Mouse (Mus musculus): ENCODE data around the gene Cyp26b1. TPM values are rescaled to one million over a fixed set of nuclear protein-coding genes. Genes with fewer than 3 reads are reported as not detected.

Cyp26b1 gene
- polyA plus RNA-seq, 1 experiment, result 2.4 TPM

DNA sequence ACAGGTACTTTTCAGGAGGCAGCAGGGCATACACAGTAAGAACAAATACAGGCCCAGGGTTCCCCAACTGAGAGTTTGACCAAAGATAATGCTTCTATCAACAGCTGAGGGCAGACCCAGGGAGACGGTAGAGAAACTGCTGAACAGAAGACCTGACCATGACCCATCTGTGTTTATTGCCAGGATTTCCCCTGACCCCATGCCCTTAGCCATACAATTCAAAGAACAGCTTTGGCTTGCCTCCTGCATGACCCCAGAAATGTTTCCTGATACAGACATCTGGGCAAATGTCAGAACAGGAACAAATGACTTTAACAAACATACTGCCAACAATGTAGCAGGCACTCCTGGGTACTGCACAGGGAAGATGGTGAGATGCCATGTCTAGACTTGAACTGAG lies 36.6 kb upstream of the Cyp26b1 start:
- H3K4me2 ChIP-seq (ENCODE audit: low read depth), result no peak overlapping the region
- H3K27me3 ChIP-seq (ENCODE audit: control insufficient read depth, insufficient read depth, insufficient read length), result no peaks in the 10 kb centered on the region
- TF ChIP-seq MYOD1 (IDR thresholded peaks at IDR 0.05; ENCODE audit: control insufficient read depth in 1 of 3, insufficient read length in 2 of 3, low read depth in 2 of 3), result no peak
- no peak for TF ChIP-seq MAX (IDR thresholded peaks at IDR 0.05; ENCODE audit: low read depth)
- TF ChIP-seq POLR2A (IDR thresholded peaks at IDR 0.05; ENCODE audit: insufficient read length, low read depth), result no peak
- no peak for TF ChIP-seq USF1 (IDR thresholded peaks at IDR 0.05; ENCODE audit: low read depth)
- TF ChIP-seq CEBPB (IDR thresholded peaks at IDR 0.05; ENCODE audit: insufficient read depth, poor library complexity, severe bottlenecking), result no peak
- TF ChIP-seq MYOG (IDR thresholded peaks at IDR 0.05; ENCODE audit: control insufficient read depth in 1 of 3, insufficient read depth in 1 of 3, insufficient read length in 2 of 3, low read depth in 2 of 3), result no peak
- TF ChIP-seq TCF12 (IDR thresholded peaks at IDR 0.05; ENCODE audit: insufficient read depth, poor library complexity, severe bottlenecking), result no peak
- no peak for TF ChIP-seq E2F4 (IDR thresholded peaks at IDR 0.05; ENCODE audit: insufficient read depth)
- no peak for TF ChIP-seq SRF (IDR thresholded peaks at IDR 0.05; ENCODE audit: control insufficient read depth, insufficient read length, low read depth)
- TF ChIP-seq REST (IDR thresholded peaks at IDR 0.05; ENCODE audit: insufficient read depth, insufficient read length), result no peak
- TF ChIP-seq TCF3 (IDR thresholded peaks at IDR 0.05; ENCODE audit: insufficient read length, low read depth), result no peak
- no peak for TF ChIP-seq POLR2AphosphoS2 (IDR thresholded peaks at IDR 0.05; ENCODE audit: insufficient read length, low read depth)
- no peaks in the 10 kb centered on the region for H3K36me3 ChIP-seq (ENCODE audit: control insufficient read depth, insufficient read depth)
- H3K4me3 ChIP-seq, result no peak overlapping the region
- H3ac ChIP-seq (ENCODE audit: control insufficient read depth, insufficient read length), result no peak overlapping the region
- no peaks in the 10 kb centered on the region for H3K79me2 ChIP-seq (ENCODE audit: control insufficient read depth, insufficient read depth)

DNA sequence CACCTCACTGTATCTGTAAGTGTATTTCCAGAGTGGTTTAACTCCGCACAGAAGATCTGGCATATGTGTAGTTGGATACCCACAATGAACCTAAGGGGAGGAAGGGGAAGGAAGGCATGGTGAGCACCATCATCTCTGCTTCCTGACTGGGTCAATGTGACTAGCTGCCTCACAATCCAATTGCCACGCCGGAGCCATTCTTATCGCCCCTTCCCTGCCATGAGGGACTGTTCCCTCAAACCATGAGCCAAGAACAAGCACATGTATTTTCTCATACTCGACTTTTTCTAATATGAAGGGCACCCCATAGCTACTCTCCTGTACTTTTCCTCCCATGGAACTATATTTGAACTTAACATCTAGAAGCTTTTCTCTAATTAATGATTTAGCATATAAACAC lies 35.1 kb upstream of the Cyp26b1 start:
- Histone ChIP-seq H3K4me2 (ENCODE audit: low read depth) (no peak overlapping the region), H3K79me2 (ENCODE audit: control insufficient read depth, insufficient read depth) (no peaks in the 10 kb centered on the region), H3K36me3 (ENCODE audit: control insufficient read depth, insufficient read depth) (no peaks in the 10 kb centered on the region)

DNA sequence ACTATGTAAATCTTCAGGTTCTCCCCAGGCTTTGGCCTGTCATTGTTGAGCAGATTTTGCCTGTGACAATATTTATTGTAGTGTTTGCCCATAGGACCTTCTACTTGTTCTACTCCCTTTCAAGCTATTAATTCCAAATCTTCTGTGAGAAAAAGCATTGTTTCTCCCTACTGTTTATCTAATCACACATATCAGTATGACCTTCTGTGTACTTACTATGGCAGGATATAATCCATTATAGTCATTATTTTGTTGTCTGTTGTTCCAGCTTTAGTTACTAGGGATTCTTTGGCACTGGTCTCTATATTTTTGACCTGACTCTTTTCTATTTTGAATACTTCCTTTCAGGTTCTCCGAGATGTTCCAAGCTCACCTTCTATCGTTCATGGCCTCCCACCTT lies 32.7 kb upstream of the Cyp26b1 start:
- no peak overlapping the region for H3K4me2 ChIP-seq (ENCODE audit: low read depth)
- H3ac ChIP-seq (ENCODE audit: control insufficient read depth, insufficient read length), result no peak overlapping the region
- H3K27me3 ChIP-seq (ENCODE audit: control insufficient read depth, insufficient read depth, insufficient read length), result no peaks in the 10 kb centered on the region
- H3K36me3 ChIP-seq (ENCODE audit: control insufficient read depth, insufficient read depth), result no peaks in the 10 kb centered on the region
- TF ChIP-seq POLR2A (IDR thresholded peaks at IDR 0.05; ENCODE audit: insufficient read length, low read depth), result no peak
- no peak for TF ChIP-seq MYOG (IDR thresholded peaks at IDR 0.05; ENCODE audit: control insufficient read depth in 1 of 3, insufficient read depth in 1 of 3, insufficient read length in 2 of 3, low read depth in 2 of 3)
- no peak for TF ChIP-seq MAX (IDR thresholded peaks at IDR 0.05; ENCODE audit: low read depth)
- TF ChIP-seq MYOD1 (IDR thresholded peaks at IDR 0.05; ENCODE audit: control insufficient read depth in 1 of 3, insufficient read length in 2 of 3, low read depth in 2 of 3), result no peak
- no peak for TF ChIP-seq POLR2AphosphoS2 (IDR thresholded peaks at IDR 0.05; ENCODE audit: insufficient read length, low read depth)
- no peaks in the 10 kb centered on the region for H3K79me2 ChIP-seq (ENCODE audit: control insufficient read depth, insufficient read depth)
- no peak overlapping the region for H3K4me3 ChIP-seq

More for the DNA sequence above, 35.1 kb upstream of the Cyp26b1 start:
- Histone ChIP-seq H3K4me3 (no peak overlapping the region), H3ac (ENCODE audit: control insufficient read depth, insufficient read length) (no peak overlapping the region), H3K27me3 (ENCODE audit: control insufficient read depth, insufficient read depth, insufficient read length) (no peaks in the 10 kb centered on the region)
- TF ChIP-seq MYOD1 (IDR thresholded peaks at IDR 0.05; ENCODE audit: control insufficient read depth in 1 of 3, insufficient read length in 2 of 3, low read depth in 2 of 3) (no peak), MYOG (IDR thresholded peaks at IDR 0.05; ENCODE audit: control insufficient read depth in 1 of 3, insufficient read depth in 1 of 3, insufficient read length in 2 of 3, low read depth in 2 of 3) (no peak), POLR2A (IDR thresholded peaks at IDR 0.05; ENCODE audit: insufficient read length, low read depth) (no peak), E2F4 (IDR thresholded peaks at IDR 0.05; ENCODE audit: insufficient read depth) (no peak), REST (IDR thresholded peaks at IDR 0.05; ENCODE audit: insufficient read depth, insufficient read length) (no peak), POLR2AphosphoS2 (IDR thresholded peaks at IDR 0.05; ENCODE audit: insufficient read length, low read depth) (no peak), CEBPB (IDR thresholded peaks at IDR 0.05; ENCODE audit: insufficient read depth, poor library complexity, severe bottlenecking) (no peak), TCF3 (IDR thresholded peaks at IDR 0.05; ENCODE audit: insufficient read length, low read depth) (no peak), MAX (IDR thresholded peaks at IDR 0.05; ENCODE audit: low read depth) (no peak), TCF12 (IDR thresholded peaks at IDR 0.05; ENCODE audit: insufficient read depth, poor library complexity, severe bottlenecking) (no peak), SRF (IDR thresholded peaks at IDR 0.05; ENCODE audit: control insufficient read depth, insufficient read length, low read depth) (no peak), USF1 (IDR thresholded peaks at IDR 0.05; ENCODE audit: low read depth) (no peak)

DNA sequence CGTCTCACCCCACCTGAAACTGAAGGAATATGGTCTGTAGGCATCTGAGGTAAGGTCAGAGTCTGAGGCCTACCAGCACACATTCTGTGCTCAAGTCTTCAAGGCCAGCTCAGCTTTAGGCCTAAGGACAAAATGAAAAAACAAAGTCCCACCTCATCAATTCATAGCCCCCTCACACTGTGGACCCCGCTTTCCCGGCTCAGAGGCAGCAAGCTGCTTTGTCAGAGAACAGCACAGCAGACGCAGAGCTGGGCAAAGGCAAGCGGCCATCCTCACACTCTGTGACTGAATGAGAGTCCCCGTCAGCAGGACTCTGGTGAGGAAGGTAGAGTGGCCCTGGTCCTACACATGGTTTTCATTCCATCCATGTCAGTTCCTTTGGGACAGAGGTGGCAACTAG lies 25.5 kb upstream of the Cyp26b1 start:
- H3K4me3 ChIP-seq, result no peak overlapping the region
- peaks cover 5% of the 10 kb centered on the region for H3K36me3 ChIP-seq (ENCODE audit: control insufficient read depth, insufficient read depth)
- TF ChIP-seq MYOG (IDR thresholded peaks at IDR 0.05; ENCODE audit: control insufficient read depth in 1 of 3, insufficient read depth in 1 of 3, insufficient read length in 2 of 3, low read depth in 2 of 3) (no peak), POLR2AphosphoS2 (IDR thresholded peaks at IDR 0.05; ENCODE audit: insufficient read length, low read depth) (no peak), CEBPB (IDR thresholded peaks at IDR 0.05; ENCODE audit: insufficient read depth, poor library complexity, severe bottlenecking) (no peak), MAX (IDR thresholded peaks at IDR 0.05; ENCODE audit: low read depth) (no peak), USF1 (IDR thresholded peaks at IDR 0.05; ENCODE audit: low read depth) (no peak), SRF (IDR thresholded peaks at IDR 0.05; ENCODE audit: control insufficient read depth, insufficient read length, low read depth) (no peak), TCF12 (IDR thresholded peaks at IDR 0.05; ENCODE audit: insufficient read depth, poor library complexity, severe bottlenecking) (no peak)
- H3ac ChIP-seq (ENCODE audit: control insufficient read depth, insufficient read length), result no peak overlapping the region
- no peaks in the 10 kb centered on the region for H3K79me2 ChIP-seq (ENCODE audit: control insufficient read depth, insufficient read depth)
- H3K4me2 ChIP-seq (ENCODE audit: low read depth), result no peak overlapping the region
- H3K27me3 ChIP-seq (ENCODE audit: control insufficient read depth, insufficient read depth, insufficient read length), result no peaks in the 10 kb centered on the region

DNA sequence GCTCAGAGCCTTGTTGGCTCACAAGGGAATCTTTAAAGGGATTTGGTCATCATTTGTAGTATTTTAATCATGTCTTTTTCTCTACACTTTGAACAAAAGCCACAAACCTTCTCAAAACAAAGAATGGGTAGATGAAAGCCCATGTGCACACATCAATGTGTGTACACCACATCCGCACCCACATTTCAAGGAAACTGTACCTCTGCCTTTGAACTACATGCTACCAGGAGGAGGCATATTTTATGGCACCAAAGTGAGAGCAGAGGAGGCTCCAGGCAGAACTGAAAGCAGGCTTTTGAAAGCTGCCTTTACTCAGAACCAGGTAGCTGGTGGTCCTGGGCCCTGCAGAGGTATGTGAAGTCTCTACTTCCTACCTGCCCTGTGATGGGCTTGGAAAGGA lies 23.3 kb upstream of the Cyp26b1 start:
- Histone ChIP-seq H3ac (ENCODE audit: control insufficient read depth, insufficient read length) (no peak overlapping the region), H3K79me2 (ENCODE audit: control insufficient read depth, insufficient read depth) (no peaks in the 10 kb centered on the region)

More for the DNA sequence above, 23.3 kb upstream of the Cyp26b1 start:
- H3K4me2 ChIP-seq (ENCODE audit: low read depth), result no peak overlapping the region
- no peaks in the 10 kb centered on the region for H3K27me3 ChIP-seq (ENCODE audit: control insufficient read depth, insufficient read depth, insufficient read length)
- peaks cover 5% of the 10 kb centered on the region for H3K36me3 ChIP-seq (ENCODE audit: control insufficient read depth, insufficient read depth)
- TF ChIP-seq TCF12 (IDR thresholded peaks at IDR 0.05; ENCODE audit: insufficient read depth, poor library complexity, severe bottlenecking) (no peak), TCF3 (IDR thresholded peaks at IDR 0.05; ENCODE audit: insufficient read length, low read depth) (no peak), MYOD1 (IDR thresholded peaks at IDR 0.05; ENCODE audit: control insufficient read depth in 1 of 3, insufficient read length in 2 of 3, low read depth in 2 of 3) (no peak), USF1 (IDR thresholded peaks at IDR 0.05; ENCODE audit: low read depth) (no peak), SRF (IDR thresholded peaks at IDR 0.05; ENCODE audit: control insufficient read depth, insufficient read length, low read depth) (no peak), POLR2A (IDR thresholded peaks at IDR 0.05; ENCODE audit: insufficient read length, low read depth) (no peak), E2F4 (IDR thresholded peaks at IDR 0.05; ENCODE audit: insufficient read depth) (no peak), CEBPB (IDR thresholded peaks at IDR 0.05; ENCODE audit: insufficient read depth, poor library complexity, severe bottlenecking) (no peak), MYOG (IDR thresholded peaks at IDR 0.05; ENCODE audit: control insufficient read depth in 1 of 3, insufficient read depth in 1 of 3, insufficient read length in 2 of 3, low read depth in 2 of 3) (no peak), MAX (IDR thresholded peaks at IDR 0.05; ENCODE audit: low read depth) (no peak), POLR2AphosphoS2 (IDR thresholded peaks at IDR 0.05; ENCODE audit: insufficient read length, low read depth) (no peak), REST (IDR thresholded peaks at IDR 0.05; ENCODE audit: insufficient read depth, insufficient read length) (no peak)
- no peak overlapping the region for H3K4me3 ChIP-seq
